Mouse (Mus musculus) neural tube, embryonic 12.5 days (tissue): Measurements from ENCODE around the gene Apol11b. TPM values are rescaled to one million over a fixed set of nuclear protein-coding genes. Genes with fewer than 3 reads are reported as not detected.
"Not testable (repeated sequence)": the region's sequence is repeated elsewhere in the genome, so short reads cannot be mapped to it uniquely, and the experiment has no call there.

Source experiments
- ATAC-seq: fragments of 200-750 bp; cut with Nextera tagmentation; 2 replicates; pipeline ENCODE4 v1.8.0; 2017; ENCODE audit warnings: low read depth, mild to moderate bottlenecking, moderate TSS enrichment, moderate library complexity; ENCODE audit not compliant: low FRiP score
- H3K27ac ChIP-seq: fragments of 300-500 bp; sonication (generic); 2 replicates; pipeline ENCODE4 v1.5.1; 2016
- H3K27me3 ChIP-seq: fragments of 300-500 bp; sonication (generic); replicated peaks from 2 replicates; pipeline ENCODE4 v1.6.1; 2016; ENCODE audit warnings: mild to moderate bottlenecking
- H3K36me3 ChIP-seq: fragments of 300-500 bp; sonication (generic); 2 replicates; pipeline ENCODE4 v1.6.1; 2016; ENCODE audit warnings: mild to moderate bottlenecking
- H3K4me1 ChIP-seq: fragments of 300-500 bp; sonication (generic); 2 replicates; pipeline ENCODE4 v1.6.1; 2016
- H3K4me2 ChIP-seq: fragments of 300-500 bp; sonication (generic); replicated peaks from 2 replicates; pipeline ENCODE4 v1.6.1; 2016; ENCODE audit warnings: mild to moderate bottlenecking
- H3K4me3 ChIP-seq: fragments of 300-500 bp; sonication (generic); 2 replicates; pipeline ENCODE4 v1.5.1; 2016
- H3K9ac ChIP-seq: fragments of 300-500 bp; sonication (generic); 2 replicates; pipeline ENCODE4 v1.6.1; 2016; ENCODE audit warnings: mild to moderate bottlenecking
- H3K9me3 ChIP-seq: fragments of 300-500 bp; sonication (generic); 2 replicates; pipeline ENCODE4 v1.6.1; 2016; ENCODE audit warnings: mild to moderate bottlenecking
- WGBS: fragments of 180-500 bp; shearing (Covaris S2); methylation state at CpG from one replicate; pipeline ENCODE4 v1.1.7; 2016; 5-methylcytosine and 5-hydroxymethylcytosine counted together
- polyA plus RNA-seq: library from polyadenylated mRNA; unstranded; fragments of >200 nt; fragmentation: Nextera tagmentation; extraction: Ambion mirVana; gene quantifications from 2 replicates; pipeline ENCODE4 v1.2.1, GENCODE M21; 2016

Gene Apol11b
- not detected in 2 replicates for polyA plus RNA-seq

GRCm38 (mm10) chr15:77643176-77643575, at the start of gene Apol11b:
TSS of gene Apol11b (minus strand) at chr15:77643286.
- H3K27me3 ChIP-seq, H3K9me3 ChIP-seq, ATAC-seq, H3K4me3 ChIP-seq, H3K36me3 ChIP-seq, H3K9ac ChIP-seq, H3K27ac ChIP-seq, H3K4me1 ChIP-seq, H3K4me2 ChIP-seq: not testable (repeated sequence)
- 82% methylated on average over 2 of the region's 2 CpGs for WGBS

- not testable (repeated sequence) for H3K9me3 ChIP-seq, H3K4me3 ChIP-seq, H3K9ac ChIP-seq, ATAC-seq, H3K27ac ChIP-seq, H3K4me1 ChIP-seq, H3K27me3 ChIP-seq, H3K36me3 ChIP-seq
- peak overlapping the region; percentile 54 for H3K4me2 ChIP-seq
- 8% methylated on average over 20 of the region's 20 CpGs for WGBS
Measured at GRCm38 (mm10) chr15:77691532-77692311, 48.6 kb upstream of the Apol11b start.

- H3K36me3 ChIP-seq, H3K4me2 ChIP-seq, H3K9ac ChIP-seq, H3K4me1 ChIP-seq, H3K27ac ChIP-seq, H3K27me3 ChIP-seq, H3K9me3 ChIP-seq, ATAC-seq, H3K4me3 ChIP-seq: not testable (repeated sequence)
- 18% methylated on average over 11 of the region's 11 CpGs for WGBS
Measured at GRCm38 (mm10) chr15:77683944-77684343, 40.9 kb upstream of the Apol11b start.

- H3K27me3 ChIP-seq, H3K9ac ChIP-seq, ATAC-seq, H3K9me3 ChIP-seq, H3K4me1 ChIP-seq, H3K36me3 ChIP-seq, H3K27ac ChIP-seq, H3K4me3 ChIP-seq, H3K4me2 ChIP-seq: not testable (repeated sequence)
- WGBS: 72% methylated on average over 1 of the region's 1 CpGs
Measured at GRCm38 (mm10) chr15:77674081-77674480, 31.0 kb upstream of the Apol11b start.

GRCm38 (mm10) chr15:77661841-77662240, 18.8 kb upstream of the Apol11b start:
- not testable (repeated sequence) for H3K27me3 ChIP-seq, H3K4me2 ChIP-seq, ATAC-seq, H3K4me1 ChIP-seq, H3K9me3 ChIP-seq, H3K4me3 ChIP-seq, H3K27ac ChIP-seq, H3K9ac ChIP-seq, H3K36me3 ChIP-seq
- WGBS: 33% methylated on average over 2 of the region's 2 CpGs

- H3K27me3 ChIP-seq, H3K4me3 ChIP-seq, H3K27ac ChIP-seq, H3K36me3 ChIP-seq, H3K4me1 ChIP-seq, H3K4me2 ChIP-seq, ATAC-seq, H3K9ac ChIP-seq, H3K9me3 ChIP-seq: not testable (repeated sequence)
- 80% methylated on average over 1 of the region's 1 CpGs for WGBS
Measured at GRCm38 (mm10) chr15:77659773-77660172, 16.7 kb upstream of the Apol11b start.

GRCm38 (mm10) chr15:77651143-77651542, 8.1 kb upstream of the Apol11b start:
- H3K4me3 ChIP-seq, H3K27me3 ChIP-seq, ATAC-seq, H3K9me3 ChIP-seq, H3K27ac ChIP-seq, H3K4me1 ChIP-seq, H3K36me3 ChIP-seq, H3K9ac ChIP-seq, H3K4me2 ChIP-seq: not testable (repeated sequence)

- 76% methylated on average over 3 of the region's 3 CpGs for WGBS
Measured at GRCm38 (mm10) chr15:77629822-77630221, 13.3 kb downstream of the Apol11b start.

GRCm38 (mm10) chr15:77628647-77629046, 14.4 kb downstream of the Apol11b start:
- not testable (repeated sequence) for ATAC-seq, H3K27ac ChIP-seq, H3K4me1 ChIP-seq, H3K9me3 ChIP-seq, H3K4me3 ChIP-seq, H3K36me3 ChIP-seq, H3K27me3 ChIP-seq, H3K4me2 ChIP-seq, H3K9ac ChIP-seq
- 70% methylated on average over 9 of the region's 9 CpGs for WGBS

More at GRCm38 (mm10) chr15:77629822-77630221, 13.3 kb downstream of the Apol11b start:
- not testable (repeated sequence) for H3K27ac ChIP-seq, H3K4me2 ChIP-seq, H3K4me1 ChIP-seq, H3K27me3 ChIP-seq, H3K9ac ChIP-seq, H3K4me3 ChIP-seq, H3K9me3 ChIP-seq, ATAC-seq, H3K36me3 ChIP-seq

GRCm38 (mm10) chr15:77626471-77626870, 16.6 kb downstream of the Apol11b start:
- not testable (repeated sequence) for H3K4me2 ChIP-seq, H3K27ac ChIP-seq, ATAC-seq, H3K9me3 ChIP-seq, H3K4me3 ChIP-seq, H3K9ac ChIP-seq, H3K4me1 ChIP-seq, H3K27me3 ChIP-seq, H3K36me3 ChIP-seq
- 88% methylated on average over 4 of the region's 4 CpGs for WGBS

- no peaks in the 10 kb centered on the region for H3K36me3 ChIP-seq
- H3K4me1 ChIP-seq: no peaks in the 10 kb centered on the region
- no peak overlapping the region for H3K27ac ChIP-seq
- H3K4me3 ChIP-seq: no peak overlapping the region
- H3K4me2 ChIP-seq: no peak overlapping the region
- no peak overlapping the region for H3K9ac ChIP-seq
- no peaks in the 10 kb centered on the region for H3K27me3 ChIP-seq
- WGBS: 92% methylated on average over 1 of the region's 1 CpGs
- no peak for ATAC-seq
- H3K9me3 ChIP-seq: no peaks in the 10 kb centered on the region
Measured at GRCm38 (mm10) chr15:77624710-77625109, 18.4 kb downstream of the Apol11b start.

GRCm38 (mm10) chr15:77606069-77606468, 37.0 kb downstream of the Apol11b start:
- no peaks in the 10 kb centered on the region for H3K36me3 ChIP-seq
- H3K4me1 ChIP-seq: no peaks in the 10 kb centered on the region
- no peaks in the 10 kb centered on the region for H3K27me3 ChIP-seq
- H3K9ac ChIP-seq: no peak overlapping the region
- no peak for ATAC-seq
- H3K9me3 ChIP-seq: no peaks in the 10 kb centered on the region
- no peak overlapping the region for H3K27ac ChIP-seq
- WGBS: 96% methylated on average over 3 of the region's 3 CpGs
- H3K4me3 ChIP-seq: no peak overlapping the region
- no peak overlapping the region for H3K4me2 ChIP-seq

- Histone ChIP-seq H3K4me2 (no peak within 1 kb of the TSS), H3K27me3 (no peaks in the 10 kb centered on the region), H3K27ac (no peak within 1 kb of the TSS), H3K36me3 (no peaks in the 10 kb centered on the region), H3K4me1 (no peaks in the 10 kb centered on the region), H3K4me3 (no peak within 1 kb of the TSS), H3K9me3 (no peaks in the 10 kb centered on the region), H3K9ac (no peak within 1 kb of the TSS)
- ATAC-seq: no peak
- 90% methylated on average over 1 of the region's 1 CpGs for WGBS
Measured at GRCm38 (mm10) chr15:77598958-77599357, 44.1 kb downstream of the Apol11b start, which contains the start of gene Gm36245. TSS of gene Gm36245 (plus strand) at chr15:77599258.
